25 mouse cellular contexts compared by ENCODE assay signal in the genomic region with DNA sequence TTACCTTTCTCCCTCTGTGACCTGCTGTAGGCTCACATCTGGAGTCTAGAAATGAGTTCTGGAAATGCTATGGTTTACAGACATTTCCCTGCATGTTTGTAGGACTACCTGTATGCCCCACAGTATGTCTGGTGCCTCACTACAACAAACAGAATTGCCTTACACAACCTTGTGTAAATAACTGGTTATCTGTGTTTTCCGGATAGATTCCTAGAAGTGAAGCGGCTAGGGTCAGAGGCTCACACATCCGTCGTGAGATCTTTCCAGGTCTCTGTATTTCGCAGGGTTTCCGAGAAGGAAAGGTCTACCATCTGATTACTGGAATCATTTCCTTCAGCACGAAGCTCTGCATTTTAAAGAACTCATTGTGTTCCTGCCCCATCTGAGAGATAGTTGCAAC.
"Had no signal": no experiment of that assay in that cellular context is flagged by ENCODE, and none has a peak within 500 bp of the region (broad histone marks: within the 10 kb centered on the region; RNA-seq: fewer than 3 reads in every experiment).

No protein-coding gene starts in this region.

- H3K4me2 ChIP-seq: heart, embryonic 12.5 days; hindbrain, embryonic 12.5 days; hindbrain, embryonic 14.5 days; intestine, embryonic 15.5 days; limb, embryonic 12.5 days; liver, embryonic 13.5 days had no signal

- H3K27ac ChIP-seq: gastrocnemius, adult 2 months; heart, adult 2 months; heart, embryonic 10.5 days; hindbrain, embryonic 10.5 days; hindbrain, embryonic 12.5 days; hindbrain, embryonic 14.5 days; intestine, embryonic 15.5 days; layer of hippocampus, adult 2 months; left cerebral cortex, adult 2 months; limb, embryonic 10.5 days; limb, embryonic 12.5 days; liver, embryonic 13.5 days had no signal

- H3K9me3 ChIP-seq: heart, embryonic 10.5 days; heart, embryonic 12.5 days; hindbrain, embryonic 10.5 days; hindbrain, embryonic 12.5 days; intestine, embryonic 15.5 days; limb, embryonic 10.5 days; limb, embryonic 12.5 days; liver, embryonic 13.5 days had no signal

- H3K9ac ChIP-seq: heart, embryonic 12.5 days; hindbrain, embryonic 12.5 days; hindbrain, embryonic 14.5 days; intestine, embryonic 15.5 days; limb, embryonic 12.5 days; liver, embryonic 13.5 days had no signal

- ATAC-seq: hindbrain, embryonic 16.5 days; inflammation-experienced regulatory T-cells, adult 6 months; intestine, embryonic 15.5 days; intestine, postnatal 0 days had no signal

- H3K4me3 ChIP-seq: gastrocnemius, adult 2 months; heart, adult 2 months; heart, embryonic 10.5 days; heart, embryonic 12.5 days; hindbrain, embryonic 10.5 days; hindbrain, embryonic 12.5 days; intestine, embryonic 15.5 days; layer of hippocampus, adult 2 months; left cerebral cortex, adult 2 months; limb, embryonic 10.5 days; limb, embryonic 12.5 days; liver, embryonic 13.5 days had no signal

- H3K4me1 ChIP-seq: heart, embryonic 12.5 days; hindbrain, embryonic 12.5 days; intestine, embryonic 15.5 days; limb, embryonic 10.5 days; limb, embryonic 12.5 days had no signal

- H3K36me3 ChIP-seq: heart, embryonic 10.5 days; heart, embryonic 12.5 days; hindbrain, embryonic 10.5 days; hindbrain, embryonic 12.5 days; intestine, embryonic 15.5 days; limb, embryonic 10.5 days; limb, embryonic 12.5 days; liver, embryonic 13.5 days had no signal

- DNase-seq: gastrocnemius, adult 2 months; gastrocnemius, postnatal 10 days; gastrocnemius, postnatal 25 days; heart, adult 2 months; heart, postnatal 10 days; heart, postnatal 4 days; kidney, adult 18-20 months; kidney, adult 8-10 months; kidney, postnatal 10 days; kidney, postnatal 25 days; kidney, postnatal 4 days; liver, embryonic 13.5 days had no signal

- H3K27me3 ChIP-seq: heart, embryonic 12.5 days; hindbrain, embryonic 12.5 days; intestine, embryonic 15.5 days; limb, embryonic 12.5 days; liver, embryonic 13.5 days had no signal
